Mouse (Mus musculus): Measurements from ENCODE around the gene Mtf1. TPM values are rescaled to one million over a fixed set of nuclear protein-coding genes. Genes with fewer than 3 reads are reported as not detected.

The Mtf1 gene
- polyA plus RNA-seq, 1 experiment from 2014 or later, result 11.1 TPM

DNA sequence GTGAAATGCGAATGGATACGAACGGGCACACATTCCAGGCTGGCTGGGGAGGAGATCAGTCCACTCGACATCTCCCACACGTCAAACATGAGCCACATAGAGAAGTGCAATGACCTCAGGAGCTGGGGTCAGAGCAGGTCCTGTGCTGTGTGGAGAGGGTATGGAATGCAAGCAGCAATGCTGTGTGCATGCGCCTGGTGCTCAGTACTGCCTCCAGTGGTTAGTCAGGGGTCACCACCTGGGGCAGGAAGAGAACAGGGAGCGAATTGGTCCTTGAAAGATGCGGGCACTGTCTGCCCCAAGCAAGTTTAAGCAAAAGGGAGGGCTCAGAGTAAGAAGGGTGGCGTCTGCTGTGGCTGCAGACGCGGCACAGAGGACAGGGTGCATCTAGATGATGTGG lies 41.6 kb downstream of the Mtf1 start:
- no peaks in the 10 kb centered on the region for H3K4me1 ChIP-seq (ENCODE audit: control insufficient read depth, insufficient read depth, low read length)
- WGBS, result 55% methylated on average over 11 of the region's 11 CpGs
- H3K4me2 ChIP-seq (ENCODE audit: low read depth, low read length), result no peak overlapping the region
- ATAC-seq, result peak; percentile 61
- no peak overlapping the region for H3K9ac ChIP-seq (ENCODE audit: low read depth, low read length)
- peaks cover 6% of the 10 kb centered on the region; the same call in 1 of the 2 replicates for H3K36me3 ChIP-seq (ENCODE audit: control insufficient read depth, insufficient read depth, low read length)
- no peak overlapping the region for H3K27ac ChIP-seq (ENCODE audit: low read length)
- H3K27me3 ChIP-seq (replicated peaks; ENCODE audit: control insufficient read depth, insufficient read depth, low read length), result no peaks in the 10 kb centered on the region
- no peak overlapping the region for H3K4me3 ChIP-seq (ENCODE audit: low read length)
- H3K9me3 ChIP-seq (ENCODE audit: control insufficient read depth, low read length), result no peaks in the 10 kb centered on the region

GRCm38 (mm10) chr4:124847573-124847972 lies 45.7 kb downstream of the Mtf1 start:
- Histone ChIP-seq H3K4me2 (ENCODE audit: low read depth, low read length) (no peak overlapping the region), H3K36me3 (ENCODE audit: control insufficient read depth, insufficient read depth, low read length) (no peaks in the 10 kb centered on the region), H3K27ac (ENCODE audit: low read length) (no peak overlapping the region), H3K9ac (ENCODE audit: low read depth, low read length) (no peak overlapping the region), H3K4me3 (ENCODE audit: low read length) (no peak overlapping the region), H3K27me3 (replicated peaks; ENCODE audit: control insufficient read depth, insufficient read depth, low read length) (no peaks in the 10 kb centered on the region), H3K9me3 (ENCODE audit: control insufficient read depth, low read length) (no peaks in the 10 kb centered on the region), H3K4me1 (ENCODE audit: control insufficient read depth, insufficient read depth, low read length) (peaks cover 11% of the 10 kb centered on the region)
- no peak for ATAC-seq
- 16% methylated on average over 8 of the region's 8 CpGs for WGBS

- WGBS, result 2% methylated on average over 24 of the region's 24 CpGs
These were observed 47.8 kb downstream of the Mtf1 start for GRCm38 (mm10) chr4:124849631-124850260.

GRCm38 (mm10) chr4:124850261-124850913 lies 48.5 kb downstream of the Mtf1 start, which contains the start of gene Yrdc:
Gene Yrdc (plus strand): TSS chr4:124850679.
- Histone ChIP-seq H3K27ac (ENCODE audit: low read length) (peak within 1 kb of the TSS; percentile 89), H3K36me3 (ENCODE audit: control insufficient read depth, insufficient read depth, low read length) (peaks cover 3% of the 10 kb centered on the region; the same call in 1 of the 2 replicates), H3K4me1 (ENCODE audit: control insufficient read depth, insufficient read depth, low read length) (peaks cover 11% of the 10 kb centered on the region), H3K9ac (ENCODE audit: low read depth, low read length) (peak within 1 kb of the TSS; percentile 89), H3K27me3 (replicated peaks; ENCODE audit: control insufficient read depth, insufficient read depth, low read length) (no peaks in the 10 kb centered on the region), H3K4me3 (ENCODE audit: low read length) (peak within 1 kb of the TSS; percentile 90), H3K9me3 (ENCODE audit: control insufficient read depth, low read length) (no peaks in the 10 kb centered on the region), H3K4me2 (ENCODE audit: low read depth, low read length) (peak within 1 kb of the TSS; percentile 86)
- under 1% methylated on average over 80 of the region's 90 CpGs for WGBS
- peak; percentile 96 for ATAC-seq

More at GRCm38 (mm10) chr4:124849631-124850260, 47.8 kb downstream of the Mtf1 start:
- peak; percentile 2 for ATAC-seq
- Histone ChIP-seq H3K4me2 (ENCODE audit: low read depth, low read length) (peak overlapping the region; percentile 84), H3K36me3 (ENCODE audit: control insufficient read depth, insufficient read depth, low read length) (no peaks in the 10 kb centered on the region), H3K4me1 (ENCODE audit: control insufficient read depth, insufficient read depth, low read length) (peaks cover 11% of the 10 kb centered on the region), H3K9ac (ENCODE audit: low read depth, low read length) (peak overlapping the region; percentile 89), H3K27ac (ENCODE audit: low read length) (peak overlapping the region; percentile 89), H3K9me3 (ENCODE audit: control insufficient read depth, low read length) (no peaks in the 10 kb centered on the region), H3K4me3 (ENCODE audit: low read length) (peak overlapping the region; percentile 90), H3K27me3 (replicated peaks; ENCODE audit: control insufficient read depth, insufficient read depth, low read length) (no peaks in the 10 kb centered on the region)

DNA sequence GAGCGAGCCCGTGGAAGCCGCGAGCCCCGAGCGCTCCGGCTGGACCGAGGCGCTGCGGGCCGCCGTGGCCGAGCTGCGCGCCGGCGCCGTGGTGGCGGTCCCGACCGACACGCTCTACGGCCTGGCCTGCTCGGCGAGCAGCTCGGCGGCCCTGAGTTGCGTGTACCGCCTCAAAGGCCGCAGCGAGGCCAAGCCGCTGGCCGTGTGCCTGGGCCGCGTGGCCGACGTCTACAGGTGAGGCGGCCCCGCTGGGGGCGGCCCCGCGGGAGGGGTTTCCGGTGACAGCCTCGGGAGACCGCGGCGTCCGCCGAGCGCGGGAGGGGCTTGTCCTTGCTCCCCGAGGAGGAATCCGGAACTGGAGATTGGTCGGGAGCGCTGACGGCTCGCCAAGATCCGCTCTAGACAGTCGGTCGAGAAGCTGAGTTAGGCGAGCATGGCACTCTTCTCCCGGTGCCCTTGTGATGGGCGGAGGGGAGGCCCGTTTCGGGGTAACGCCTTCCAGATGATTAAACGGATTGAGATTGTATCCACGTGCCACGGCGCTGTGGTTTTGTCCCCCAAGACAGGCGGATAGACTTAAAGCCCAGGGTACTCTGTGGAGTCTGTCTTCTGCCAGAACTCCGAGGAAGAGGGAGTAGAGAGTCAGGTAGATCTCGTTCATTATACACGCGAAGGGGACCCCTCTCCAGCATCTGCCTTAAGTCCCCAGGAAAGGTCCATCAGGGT lies 49.2 kb downstream of the Mtf1 start, which contains the start of gene 1110065P20Rik:
Gene 1110065P20Rik, minus strand, starts transcription at position 264 of the 726 bp plus-strand sequence.
- peak within 1 kb of the TSS; percentile 89 for H3K27ac ChIP-seq (ENCODE audit: low read length)
- peak within 1 kb of the TSS; percentile 90 for H3K4me3 ChIP-seq (ENCODE audit: low read length)
- H3K4me2 ChIP-seq (ENCODE audit: low read depth, low read length), result peak within 1 kb of the TSS; percentile 86
- peak within 1 kb of the TSS; percentile 89 for H3K9ac ChIP-seq (ENCODE audit: low read depth, low read length)
- peaks cover 11% of the 10 kb centered on the region for H3K4me1 ChIP-seq (ENCODE audit: control insufficient read depth, insufficient read depth, low read length)
- no peaks in the 10 kb centered on the region for H3K27me3 ChIP-seq (replicated peaks; ENCODE audit: control insufficient read depth, insufficient read depth, low read length)
- H3K9me3 ChIP-seq (ENCODE audit: control insufficient read depth, low read length), result no peaks in the 10 kb centered on the region
- WGBS, result under 1% methylated on average over 75 of the region's 75 CpGs
- peak; percentile 86 for ATAC-seq
- peaks cover 5% of the 10 kb centered on the region; the same call in 1 of the 2 replicates for H3K36me3 ChIP-seq (ENCODE audit: control insufficient read depth, insufficient read depth, low read length)

DNA sequence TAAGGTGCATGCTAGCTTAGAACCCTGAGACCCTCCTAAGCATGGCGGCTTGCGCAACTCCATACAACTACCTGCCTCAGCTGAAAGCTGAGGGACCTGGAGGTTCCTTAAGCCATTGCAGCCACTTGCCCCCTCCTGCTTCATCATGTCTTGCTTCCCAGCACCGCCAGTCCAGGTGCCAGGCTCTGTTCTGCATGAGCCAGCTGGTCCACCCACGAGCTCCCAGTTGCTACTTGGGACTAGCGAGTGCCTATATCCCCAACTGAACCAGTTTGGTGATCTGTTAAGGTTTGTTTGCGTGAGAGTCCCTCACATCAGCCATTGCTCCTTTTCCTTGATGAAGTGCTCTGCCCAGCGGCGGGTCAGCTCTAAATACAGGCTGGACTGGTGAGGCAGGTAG lies 54.4 kb downstream of the Mtf1 start:
- H3K27ac ChIP-seq (ENCODE audit: low read length), result no peak overlapping the region
- no peak overlapping the region for H3K9ac ChIP-seq (ENCODE audit: low read depth, low read length)
- H3K4me3 ChIP-seq (ENCODE audit: low read length), result no peak overlapping the region
- no peaks in the 10 kb centered on the region for H3K9me3 ChIP-seq (ENCODE audit: control insufficient read depth, low read length)
- peaks cover 8% of the 10 kb centered on the region for H3K27me3 ChIP-seq (replicated peaks; ENCODE audit: control insufficient read depth, insufficient read depth, low read length)
- H3K36me3 ChIP-seq (ENCODE audit: control insufficient read depth, insufficient read depth, low read length), result peaks cover 12% of the 10 kb centered on the region; the same call in 1 of the 2 replicates
- ATAC-seq, result no peak
- WGBS, result 94% methylated on average over 8 of the region's 8 CpGs
- peaks cover 6% of the 10 kb centered on the region for H3K4me1 ChIP-seq (ENCODE audit: control insufficient read depth, insufficient read depth, low read length)
- H3K4me2 ChIP-seq (ENCODE audit: low read depth, low read length), result no peak overlapping the region

GRCm38 (mm10) chr4:124858370-124858769 lies 56.5 kb downstream of the Mtf1 start:
- Histone ChIP-seq H3K4me2 (ENCODE audit: low read depth, low read length) (no peak overlapping the region), H3K4me1 (ENCODE audit: control insufficient read depth, insufficient read depth, low read length) (peaks cover 5% of the 10 kb centered on the region; the same call in 1 of the 2 replicates), H3K9ac (ENCODE audit: low read depth, low read length) (no peak overlapping the region), H3K27ac (ENCODE audit: low read length) (no peak overlapping the region), H3K9me3 (ENCODE audit: control insufficient read depth, low read length) (no peaks in the 10 kb centered on the region), H3K36me3 (ENCODE audit: control insufficient read depth, insufficient read depth, low read length) (peaks cover 12% of the 10 kb centered on the region; the same call in 1 of the 2 replicates), H3K4me3 (ENCODE audit: low read length) (no peak overlapping the region), H3K27me3 (replicated peaks; ENCODE audit: control insufficient read depth, insufficient read depth, low read length) (peaks cover 25% of the 10 kb centered on the region)
- ATAC-seq, result no peak
- 54% methylated on average over 5 of the region's 5 CpGs for WGBS

DNA sequence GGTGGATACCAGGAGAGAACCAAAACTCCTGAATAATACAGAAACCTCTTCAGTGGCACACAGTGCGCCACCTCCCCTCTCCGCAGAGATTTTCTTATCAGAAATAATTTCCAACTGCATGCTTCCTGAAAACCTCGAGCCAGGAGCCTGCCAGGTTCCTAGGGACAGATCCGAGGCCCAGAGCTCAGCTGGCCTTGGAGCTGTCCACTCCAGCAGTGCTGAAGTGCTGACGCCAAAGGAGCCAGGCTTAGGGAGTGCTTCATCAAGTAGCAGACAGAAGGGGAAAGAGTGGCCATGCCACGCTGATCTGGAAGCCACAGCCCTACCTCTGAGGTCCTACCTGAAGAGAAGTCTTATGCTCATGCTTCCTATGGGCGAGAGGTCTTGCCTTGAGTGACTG lies 58.5 kb downstream of the Mtf1 start:
- H3K9me3 ChIP-seq (ENCODE audit: control insufficient read depth, low read length), result no peaks in the 10 kb centered on the region
- 8% methylated on average over 7 of the region's 7 CpGs for WGBS
- no peak overlapping the region for H3K9ac ChIP-seq (ENCODE audit: low read depth, low read length)
- no peak overlapping the region for H3K27ac ChIP-seq (ENCODE audit: low read length)
- no peak overlapping the region for H3K4me2 ChIP-seq (ENCODE audit: low read depth, low read length)
- H3K27me3 ChIP-seq (replicated peaks; ENCODE audit: control insufficient read depth, insufficient read depth, low read length), result peaks cover 29% of the 10 kb centered on the region
- no peak overlapping the region for H3K4me3 ChIP-seq (ENCODE audit: low read length)
- peaks cover 9% of the 10 kb centered on the region; the same call in 1 of the 2 replicates for H3K36me3 ChIP-seq (ENCODE audit: control insufficient read depth, insufficient read depth, low read length)
- ATAC-seq, result peak; percentile 49
- H3K4me1 ChIP-seq (ENCODE audit: control insufficient read depth, insufficient read depth, low read length), result peaks cover 5% of the 10 kb centered on the region; the same call in 1 of the 2 replicates

Measured in intestine, embryonic 16.5 days (tissue).